Mouse (Mus musculus) limb, embryonic 11.5 days (tissue): ENCODE measurements around the gene Tmed9. TPM values are rescaled to one million over a fixed set of nuclear protein-coding genes. Genes with fewer than 3 reads are reported as not detected.
"Not testable (repeated sequence)": the region's sequence is repeated elsewhere in the genome, so short reads cannot be mapped to it uniquely, and the experiment has no call there.

Experiments used
- ATAC-seq: fragments of 200-750 bp; cut with Nextera tagmentation; 2 replicates; pipeline ENCODE4 v1.8.0; 2017; ENCODE audit warnings: low read depth; ENCODE audit not compliant: insufficient number of reproducible peaks, low FRiP score, low TSS enrichment
- DNase-seq: peaks from one replicate; pipeline ENCODE4 v3.0.0-alpha.2; 2015; ENCODE audit warnings: low spot score
- H3K27ac ChIP-seq: fragments of 300-500 bp; sonication (generic); replicated peaks from 2 replicates; pipeline ENCODE4 v1.5.1; 2014; ENCODE audit warnings: low read depth, mild to moderate bottlenecking, low read length
- H3K27me3 ChIP-seq: fragments of 300-500 bp; sonication (generic); 2 replicates; pipeline ENCODE4 v1.6.1; 2014; ENCODE audit warnings: mild to moderate bottlenecking, low read length, mixed read lengths; ENCODE audit not compliant: control insufficient read depth, insufficient read depth
- H3K36me3 ChIP-seq: fragments of 300-500 bp; sonication (generic); 2 replicates; pipeline ENCODE4 v1.6.1; 2014; ENCODE audit warnings: mild to moderate bottlenecking, low read length, moderate library complexity, mixed read lengths; ENCODE audit not compliant: control insufficient read depth, insufficient read depth
- H3K4me1 ChIP-seq: fragments of 300-500 bp; sonication (generic); 2 replicates; pipeline ENCODE4 v1.6.1; 2014; ENCODE audit warnings: low read length, mixed read lengths; ENCODE audit not compliant: control insufficient read depth, insufficient read depth
- H3K4me2 ChIP-seq: fragments of 300-500 bp; sonication (generic); 2 replicates; pipeline ENCODE4 v1.6.1; 2014; ENCODE audit warnings: low read depth, mild to moderate bottlenecking, moderate library complexity; ENCODE audit not compliant: severe bottlenecking
- H3K4me3 ChIP-seq: fragments of 300-500 bp; sonication (generic); 2 replicates; pipeline ENCODE4 v1.5.1; 2014; ENCODE audit warnings: low read depth, low read length
- H3K9ac ChIP-seq: fragments of 300-500 bp; sonication (generic); 2 replicates; pipeline ENCODE4 v1.6.1; 2014; ENCODE audit warnings: mild to moderate bottlenecking, low read length
- H3K9me3 ChIP-seq: fragments of 300-500 bp; sonication (generic); 2 replicates; pipeline ENCODE4 v1.6.1; 2016; ENCODE audit warnings: low read length; ENCODE audit not compliant: control insufficient read depth
- WGBS: fragments of 180-500 bp; shearing (Covaris S2); extraction: QIAGEN DNeasy Blood & Tissue Kit; methylation state at CpG from one replicate; pipeline ENCODE4 v1.1.7; 2014; 5-methylcytosine and 5-hydroxymethylcytosine counted together
- polyA plus RNA-seq: library from polyadenylated mRNA; unstranded; fragments of >200 nt; fragmentation: Nextera tagmentation; extraction: Ambion mirVana; gene quantifications from 2 replicates; pipeline ENCODE4 v1.2.1, GENCODE M21; 2014

Gene Tmed9
- polyA plus RNA-seq, 1 experiment from 2014 or later: 60.9 TPM

DNA sequence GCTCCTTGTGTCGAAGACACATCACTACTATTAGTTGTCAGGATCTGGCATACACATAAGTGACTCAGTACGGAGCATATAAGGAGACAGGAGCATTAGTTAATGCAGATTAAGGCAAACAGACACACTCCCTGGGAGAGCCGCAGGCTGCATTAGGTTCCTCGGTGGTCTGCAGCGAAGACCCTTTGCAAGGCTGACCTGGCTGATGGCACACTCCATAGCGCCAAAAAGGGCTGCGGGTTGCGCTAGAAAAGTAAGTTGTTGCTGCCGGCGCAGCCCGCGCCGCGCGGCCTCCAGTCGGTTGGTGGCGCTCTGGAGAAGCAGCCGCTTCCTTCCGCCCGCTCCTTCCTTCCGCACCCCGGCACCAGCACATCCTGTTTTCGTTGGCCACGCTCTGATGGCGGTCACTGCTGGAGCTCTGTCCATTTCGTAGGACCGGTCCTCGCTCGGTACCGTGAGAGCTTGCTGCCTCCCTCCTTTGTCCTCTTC lies 61.2 kb downstream of the Tmed9 start, which contains the start of gene Ddx46:
TSS of gene Ddx46 (plus strand) at position 389 of the 489 bp plus-strand sequence.
- Histone ChIP-seq H3K27ac (no peak within 1 kb of the TSS), H3K9me3 (no peaks in the 10 kb centered on the region), H3K4me3 (peak within 1 kb of the TSS; percentile 74), H3K4me1 (peaks cover 2% of the 10 kb centered on the region; the same call in 1 of the 2 replicates), H3K36me3 (peaks cover 6% of the 10 kb centered on the region), H3K9ac (peak within 1 kb of the TSS; percentile 73), H3K4me2 (peak within 1 kb of the TSS; percentile 76), H3K27me3 (no peaks in the 10 kb centered on the region)
- DNase-seq (peak; percentile 95), ATAC-seq (peak; percentile 75; the same call in 1 of the 2 replicates)
- WGBS: 7% methylated on average over 30 of the region's 30 CpGs

DNA sequence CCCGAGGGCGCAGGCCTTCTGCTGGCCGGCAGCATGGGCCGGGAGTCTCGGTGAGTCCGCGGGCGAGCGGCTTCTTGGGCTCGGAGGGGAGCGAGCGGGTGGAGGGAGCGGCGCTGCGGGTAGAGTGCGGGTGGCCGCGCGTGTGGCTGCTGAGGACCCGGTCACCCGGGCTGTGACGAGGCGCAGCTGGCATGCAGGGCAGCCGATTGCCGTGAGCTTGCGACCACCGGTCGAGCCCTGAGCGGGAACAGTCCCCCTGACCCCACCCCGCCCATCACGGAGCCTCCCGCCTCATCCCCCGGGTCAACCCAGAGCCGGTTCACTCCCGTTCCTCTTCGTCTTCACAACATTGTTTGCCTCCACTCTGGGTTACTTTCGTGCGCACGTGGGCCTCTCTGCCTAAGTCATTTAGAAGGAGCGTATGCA lies 61.6 kb downstream of the Tmed9 start:
- H3K27ac ChIP-seq: no peak overlapping the region
- H3K9me3 ChIP-seq: no peaks in the 10 kb centered on the region
- no peak for ATAC-seq
- no peak for DNase-seq
- WGBS: 0% methylated on average over 40 of the region's 40 CpGs
- peaks cover 2% of the 10 kb centered on the region; the same call in 1 of the 2 replicates for H3K4me1 ChIP-seq
- H3K9ac ChIP-seq: peak overlapping the region; percentile 73
- peaks cover 7% of the 10 kb centered on the region for H3K36me3 ChIP-seq
- no peaks in the 10 kb centered on the region for H3K27me3 ChIP-seq
- H3K4me3 ChIP-seq: peak overlapping the region; percentile 74
- H3K4me2 ChIP-seq: peak overlapping the region; percentile 76

- DNase-seq (no peak), ATAC-seq (no peak)
- Histone ChIP-seq H3K4me3 (no peak overlapping the region), H3K9ac (no peak overlapping the region), H3K4me1 (peaks cover 2% of the 10 kb centered on the region; the same call in 1 of the 2 replicates), H3K27ac (no peak overlapping the region), H3K4me2 (no peak overlapping the region), H3K27me3 (no peaks in the 10 kb centered on the region), H3K36me3 (peaks cover 10% of the 10 kb centered on the region), H3K9me3 (no peaks in the 10 kb centered on the region)
- 88% methylated on average over 14 of the region's 14 CpGs for WGBS
Observed at GRCm38 (mm10) chr13:55636185-55636983, 62.9 kb downstream of the Tmed9 start.

DNA sequence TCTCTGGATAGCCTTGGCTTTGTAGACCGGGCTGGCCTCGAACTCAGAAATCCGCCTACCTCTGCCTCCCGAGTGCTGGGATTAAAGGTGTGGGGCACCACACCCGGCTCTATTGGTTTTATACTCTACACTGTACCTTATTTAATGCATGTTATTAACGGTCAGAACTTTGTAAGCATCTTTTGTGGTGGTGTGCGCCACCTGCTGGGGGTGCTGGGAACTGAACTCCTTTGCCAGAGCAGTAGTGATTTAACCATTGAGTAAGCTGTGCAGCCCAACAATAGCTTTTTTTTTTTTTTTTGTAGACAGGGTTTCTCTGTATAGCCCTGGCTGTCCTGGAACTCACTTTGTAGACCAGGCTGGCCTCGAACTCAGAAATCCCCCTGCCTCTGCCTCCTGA lies 66.9 kb downstream of the Tmed9 start:
- WGBS: 58% methylated on average over 8 of the region's 8 CpGs
- not testable (repeated sequence) for H3K27ac ChIP-seq, H3K4me3 ChIP-seq, H3K4me2 ChIP-seq, H3K9me3 ChIP-seq, ATAC-seq, H3K4me1 ChIP-seq, H3K27me3 ChIP-seq, H3K9ac ChIP-seq
- DNase-seq: peak; percentile 91
- H3K36me3 ChIP-seq: peaks cover 15% of the 10 kb centered on the region

GRCm38 (mm10) chr13:55644525-55644924 lies 71.0 kb downstream of the Tmed9 start:
- DNase-seq (peak; percentile 65), ATAC-seq (no peak)
- H3K4me2 ChIP-seq: no peak overlapping the region
- no peaks in the 10 kb centered on the region for H3K27me3 ChIP-seq
- no peak overlapping the region for H3K27ac ChIP-seq
- H3K9ac ChIP-seq: no peak overlapping the region
- peaks cover 23% of the 10 kb centered on the region for H3K36me3 ChIP-seq
- H3K9me3 ChIP-seq: no peaks in the 10 kb centered on the region
- no peaks in the 10 kb centered on the region for H3K4me1 ChIP-seq
- WGBS: 93% methylated on average over 2 of the region's 2 CpGs
- H3K4me3 ChIP-seq: no peak overlapping the region

Other genes with a start within 250 kb of the Tmed9 start
- 23.7 and 28.9 TPM in 2 replicates for gene Mxd3, start 243.9 kb upstream of the Tmed9 start, polyA plus RNA-seq
- gene Lman2, start 210.9 kb upstream of the Tmed9 start, polyA plus RNA-seq: 85.3 and 88.7 TPM in 2 replicates
- gene Rgs14, start 204.0 kb upstream of the Tmed9 start, polyA plus RNA-seq: 0.57 and 0.97 TPM in 2 replicates
- gene Slc34a1, start 175.5 kb upstream of the Tmed9 start, polyA plus RNA-seq: not detected in 2 replicates
- not detected in 2 replicates for gene Pfn3, start 158.5 kb upstream of the Tmed9 start, polyA plus RNA-seq
- gene F12, start 146.9 kb upstream of the Tmed9 start, polyA plus RNA-seq: 0.17 TPM in 1 of 2 replicates, not detected in the other
- 60.4 and 68.2 TPM in 2 replicates for gene Grk6, start 128.7 kb upstream of the Tmed9 start, polyA plus RNA-seq
- gene Prr7, start 109.5 kb upstream of the Tmed9 start, polyA plus RNA-seq: 1.1 and 1.6 TPM in 2 replicates
- 299 and 318 TPM in 2 replicates for gene Dbn1, start 85.6 kb upstream of the Tmed9 start, polyA plus RNA-seq
- 154 and 155 TPM in 2 replicates for gene Pdlim7, start 60.1 kb upstream of the Tmed9 start, polyA plus RNA-seq
- 1.6 and 2.7 TPM in 2 replicates for gene Dok3, start 44.4 kb upstream of the Tmed9 start, polyA plus RNA-seq
- gene Ddx41, start 37.1 kb upstream of the Tmed9 start, polyA plus RNA-seq: 82.5 and 84.0 TPM in 2 replicates
- gene Fam193b, start 2.6 kb upstream of the Tmed9 start, polyA plus RNA-seq: 47.8 and 50.7 TPM in 2 replicates
- 16.9 and 21.3 TPM in 2 replicates for gene B4galt7, start 26.2 kb downstream of the Tmed9 start, polyA plus RNA-seq
- 53.8 and 56.3 TPM in 2 replicates for gene Caml, start 49.3 kb downstream of the Tmed9 start, polyA plus RNA-seq
- 60.8 and 61.8 TPM in 2 replicates for gene Ddx46, start 61.3 kb downstream of the Tmed9 start, polyA plus RNA-seq
- 75.6 and 84.4 TPM in 2 replicates for gene B230219D22Rik, start 119.4 kb downstream of the Tmed9 start, polyA plus RNA-seq
- gene Txndc15, start 140.9 kb downstream of the Tmed9 start, polyA plus RNA-seq: 85.9 and 91.7 TPM in 2 replicates
- 44.7 and 44.9 TPM in 2 replicates for gene Pcbd2, start 153.6 kb downstream of the Tmed9 start, polyA plus RNA-seq
- 0.19 TPM in 1 of 2 replicates, not detected in the other for gene Catsper3, start 210.8 kb downstream of the Tmed9 start, polyA plus RNA-seq